Mouse (Mus musculus) testis, adult 2 months (tissue): ENCODE measurements around the gene Acoxl. TPM values are rescaled to one million over a fixed set of nuclear protein-coding genes. Genes with fewer than 3 reads are reported as not detected.

Experiments
- H3K27ac ChIP-seq: fragments of 200-500 bp; 2 replicates; pipeline ENCODE4 v1.5.1; 2012; ENCODE audit warnings: low read depth, low read length; ENCODE audit not compliant: control insufficient read depth, insufficient read depth
- H3K27me3 ChIP-seq: fragments of 200-500 bp; 2 replicates; pipeline ENCODE4 v1.6.1; 2012; ENCODE audit warnings: mild to moderate bottlenecking, low read length, moderate library complexity; ENCODE audit not compliant: control insufficient read depth, insufficient read depth
- H3K36me3 ChIP-seq: fragments of 200-500 bp; 2 replicates; pipeline ENCODE4 v1.6.1; 2012; ENCODE audit warnings: mild to moderate bottlenecking, low read length; ENCODE audit not compliant: control insufficient read depth, insufficient read depth
- H3K4me1 ChIP-seq: fragments of 200-500 bp; 2 replicates; pipeline ENCODE4 v1.6.1; 2012; ENCODE audit warnings: low read length; ENCODE audit not compliant: control insufficient read depth, insufficient read depth
- H3K4me3 ChIP-seq: fragments of 200-500 bp; 2 replicates; pipeline ENCODE4 v1.5.1; 2012; ENCODE audit warnings: low read depth, mild to moderate bottlenecking, low read length, moderate library complexity, mixed read lengths; ENCODE audit not compliant: control insufficient read depth
- CTCF ChIP-seq: fragments of 200-500 bp; IDR thresholded peaks from 2 replicates; pipeline ENCODE4 v1.5.1; 2012; ENCODE audit warnings: low read depth, mild to moderate bottlenecking, inconsistent platforms, low read length, moderate library complexity; ENCODE audit not compliant: control insufficient read depth, insufficient read depth, insufficient replicate concordance
- POLR2A ChIP-seq: fragments of 200-500 bp; IDR thresholded peaks from 2 replicates; pipeline ENCODE4 v1.6.1; 2012; ENCODE audit warnings: low read depth, mild to moderate bottlenecking, inconsistent platforms, low read length, moderate library complexity; ENCODE audit not compliant: control insufficient read depth
- polyA plus RNA-seq: library from polyadenylated mRNA; depleted of rRNA; stranded (reverse); fragments of >200 nt; gene quantifications from 2 replicates; pipeline ENCODE4 v1.2.3, GENCODE M21; 2012; rRNA removed

Gene Acoxl
- polyA plus RNA-seq: 0.07 and 0.14 TPM in 2 replicates

GRCm38 (mm10) chr2:127838576-127838975 lies at the start of gene Acoxl:
Gene Acoxl, plus strand, starts transcription at chr2:127838876.
- no peaks in the 10 kb centered on the region for H3K27me3 ChIP-seq

GRCm38 (mm10) chr2:127789138-127789537 lies 49.5 kb upstream of the Acoxl start:
- H3K27me3 ChIP-seq: no peaks in the 10 kb centered on the region
- peaks cover 1% of the 10 kb centered on the region for H3K36me3 ChIP-seq
- peaks cover 4% of the 10 kb centered on the region for H3K4me1 ChIP-seq
- TF ChIP-seq POLR2A (no peak), CTCF (no peak)
- peak overlapping the region; percentile 99 for H3K27ac ChIP-seq
- H3K4me3 ChIP-seq: peak overlapping the region; percentile 96

More at GRCm38 (mm10) chr2:127838576-127838975, at the start of gene Acoxl:
- H3K36me3 ChIP-seq: no peaks in the 10 kb centered on the region
- H3K27ac ChIP-seq: no peak within 1 kb of the TSS
- no peak within 1 kb of the TSS for H3K4me3 ChIP-seq
- peaks cover 6% of the 10 kb centered on the region; the same call in 1 of the 2 replicates for H3K4me1 ChIP-seq
- no peak for TF ChIP-seq POLR2A
- no peak for TF ChIP-seq CTCF

- TF ChIP-seq CTCF: no peak
- TF ChIP-seq POLR2A: no peak
- Histone ChIP-seq H3K27me3 (no peaks in the 10 kb centered on the region), H3K36me3 (peaks cover 1% of the 10 kb centered on the region; the same call in 1 of the 2 replicates), H3K27ac (peak overlapping the region; percentile 99), H3K4me1 (peaks cover 4% of the 10 kb centered on the region), H3K4me3 (peak overlapping the region; percentile 96)
Observed at GRCm38 (mm10) chr2:127789651-127790270, 48.9 kb upstream of the Acoxl start.

- peak; percentile 92 for TF ChIP-seq POLR2A
- no peak for TF ChIP-seq CTCF
- H3K4me3 ChIP-seq: peak within 1 kb of the TSS; percentile 91
- H3K36me3 ChIP-seq: no peaks in the 10 kb centered on the region
- H3K27ac ChIP-seq: peak within 1 kb of the TSS; percentile 78
- peaks cover 4% of the 10 kb centered on the region for H3K4me1 ChIP-seq
- H3K27me3 ChIP-seq: no peaks in the 10 kb centered on the region
Observed at GRCm38 (mm10) chr2:127791919-127792603, 46.6 kb upstream of the Acoxl start, which contains the start of gene Mtln. Gene Mtln, minus strand, starts transcription at chr2:127792488.

GRCm38 (mm10) chr2:127831401-127832102 lies 7.1 kb upstream of the Acoxl start, which contains the start of gene Bub1:
Gene Bub1, minus strand, starts transcription at chr2:127831865.
- Histone ChIP-seq H3K36me3 (0 out of 2 replicates have a peak, but pooled peaks cover 1% of the 10 kb centered on the region), H3K27ac (peak within 1 kb of the TSS; percentile 75), H3K4me3 (peak within 1 kb of the TSS; percentile 99), H3K27me3 (no peaks in the 10 kb centered on the region), H3K4me1 (no peaks in the 10 kb centered on the region)
- TF ChIP-seq POLR2A (peak; percentile 67), CTCF (no peak)

GRCm38 (mm10) chr2:127832103-127832832 lies 6.4 kb upstream of the Acoxl start:
- TF ChIP-seq POLR2A (no peak), CTCF (no peak)
- no peaks in the 10 kb centered on the region for H3K27me3 ChIP-seq
- no peaks in the 10 kb centered on the region for H3K4me1 ChIP-seq
- no peaks in the 10 kb centered on the region for H3K36me3 ChIP-seq
- H3K27ac ChIP-seq: no peak overlapping the region
- peak overlapping the region; percentile 41 for H3K4me3 ChIP-seq

GRCm38 (mm10) chr2:127832833-127833190 lies 5.9 kb upstream of the Acoxl start:
- TF ChIP-seq CTCF (no peak), POLR2A (no peak)
- Histone ChIP-seq H3K36me3 (no peaks in the 10 kb centered on the region), H3K4me3 (no peak overlapping the region), H3K4me1 (no peaks in the 10 kb centered on the region), H3K27me3 (no peaks in the 10 kb centered on the region), H3K27ac (no peak overlapping the region)
